Mouse (Mus musculus) kidney, adult 2 months (tissue): Measurements from ENCODE around the gene Tmem106b.

Experiments used
- CTCF ChIP-seq: fragments of 200-500 bp; conservative IDR thresholded peaks from 2 replicates; pipeline ENCODE4 v1.5.1; 2011; ENCODE audit warnings: low read depth, mild to moderate bottlenecking, control low read depth, low read length, moderate library complexity, mixed read lengths; ENCODE audit not compliant: insufficient read depth, insufficient read length
- POLR2A ChIP-seq: fragments of 200-500 bp; IDR thresholded peaks from one replicate; pipeline ENCODE4 v1.6.1; 2011; ENCODE audit warnings: low read depth, low read length, control low read depth

DNA sequence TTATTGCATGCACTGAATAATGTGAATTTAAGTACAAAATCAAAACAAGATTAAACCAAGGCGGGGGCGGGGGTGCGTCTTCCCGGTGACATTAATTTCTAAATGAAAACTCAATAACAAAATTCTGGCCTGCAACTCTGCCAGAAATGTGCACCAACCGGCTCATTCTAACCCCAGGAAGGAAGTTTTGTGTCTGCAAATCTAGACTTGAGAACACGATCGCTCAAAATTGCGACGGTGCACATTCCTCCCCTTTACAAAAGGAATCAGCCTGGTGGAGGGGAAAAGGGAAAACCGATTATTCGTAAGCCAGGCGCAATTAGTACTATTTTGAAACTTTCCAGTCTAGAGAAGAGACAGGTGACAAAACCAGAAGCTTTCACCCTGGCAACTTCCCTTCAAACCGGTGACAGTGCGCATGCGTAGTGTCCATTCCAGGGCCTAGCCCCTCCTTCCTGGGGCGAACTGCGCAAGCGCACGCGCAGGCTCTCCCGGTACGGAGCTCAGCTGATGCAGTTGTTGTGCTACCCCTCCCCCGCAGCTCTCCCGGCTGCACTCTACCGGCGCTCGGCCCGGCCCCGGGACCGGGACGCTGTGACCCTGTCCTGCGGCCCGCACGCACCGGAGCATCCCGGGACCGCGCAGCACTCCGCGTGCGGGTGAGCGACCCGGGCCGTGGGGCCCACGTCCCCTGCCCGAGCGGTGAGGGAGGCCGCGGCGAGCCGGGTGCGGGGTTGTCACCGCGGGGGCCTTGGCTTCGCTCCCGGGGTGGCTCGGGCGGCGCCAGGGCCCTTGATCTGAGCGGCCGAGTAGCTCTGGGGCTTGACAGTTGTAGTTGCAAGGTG, at the start of gene Tmem106b:
- TF ChIP-seq CTCF (no peak), POLR2A (peak; percentile 83)
